Mouse (Mus musculus) A20 (cell line): ENCODE results near the gene Fnbp1.

Source experiments
- DNase-seq: peaks from one replicate; pipeline ENCODE4 v3.0.0-alpha.2; 2011; ENCODE audit warnings: low read depth, low spot score

Fnbp1 gene

DNA sequence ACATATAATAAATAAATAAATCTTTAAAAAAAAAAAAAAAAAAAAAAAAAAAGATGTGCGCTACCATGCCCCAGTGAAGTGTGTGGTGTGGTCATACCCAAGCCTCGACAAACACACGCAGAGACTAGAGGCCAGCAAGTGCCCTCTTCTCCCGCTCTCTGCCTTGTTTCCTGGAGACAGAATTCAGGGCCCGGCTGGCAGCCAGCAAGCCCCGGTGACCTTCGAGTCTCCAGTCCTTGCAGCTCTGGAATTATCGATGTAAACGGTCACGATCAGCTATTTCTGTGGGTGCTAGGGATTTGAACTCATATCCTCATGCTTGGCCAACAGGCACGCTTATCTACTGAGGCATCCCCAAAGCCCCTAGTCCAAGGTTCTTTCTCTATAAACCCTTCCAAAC is 43.2 kb downstream of the Fnbp1 start:
- DNase-seq = no peak

DNA sequence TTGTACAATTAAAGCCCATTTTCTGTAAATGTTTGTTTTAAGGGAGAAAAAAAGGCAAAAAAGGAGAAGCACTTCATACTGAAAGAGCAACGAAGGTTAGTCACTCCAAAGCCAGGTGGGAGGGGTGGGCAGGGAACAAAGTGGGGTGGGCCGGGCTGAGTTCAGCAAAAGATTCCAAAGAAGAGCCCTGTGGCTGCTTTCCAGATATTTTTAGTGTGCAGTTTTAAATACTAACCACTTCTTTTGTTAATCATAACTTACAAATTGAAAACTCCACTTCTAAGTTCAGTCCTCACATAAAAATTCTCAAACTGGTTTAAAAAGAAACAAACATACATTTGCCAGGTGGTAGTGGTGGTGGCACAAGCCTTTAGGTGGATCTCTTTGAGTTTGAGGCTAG is 44.5 kb downstream of the Fnbp1 start:
- no peak for DNase-seq

DNA sequence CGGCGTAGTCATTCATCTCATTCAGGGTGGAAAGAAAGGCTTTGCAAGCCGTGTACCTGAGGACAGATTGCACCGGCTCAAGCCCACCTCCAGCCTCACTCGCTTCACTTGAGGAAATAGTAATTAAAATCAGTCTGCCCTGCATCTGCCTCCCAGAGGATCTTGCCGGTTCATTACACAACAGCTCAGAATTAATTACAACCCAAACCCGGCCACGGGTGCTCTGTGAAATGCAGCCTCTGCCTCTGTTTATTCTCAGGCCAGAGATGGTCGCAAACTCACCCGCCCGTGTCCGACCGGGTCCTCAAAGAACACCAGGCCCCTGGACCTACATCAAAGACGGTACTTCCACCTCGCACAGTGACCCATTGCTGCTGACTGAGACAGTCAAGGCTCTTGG is 45.7 kb downstream of the Fnbp1 start:
- no peak for DNase-seq

DNA sequence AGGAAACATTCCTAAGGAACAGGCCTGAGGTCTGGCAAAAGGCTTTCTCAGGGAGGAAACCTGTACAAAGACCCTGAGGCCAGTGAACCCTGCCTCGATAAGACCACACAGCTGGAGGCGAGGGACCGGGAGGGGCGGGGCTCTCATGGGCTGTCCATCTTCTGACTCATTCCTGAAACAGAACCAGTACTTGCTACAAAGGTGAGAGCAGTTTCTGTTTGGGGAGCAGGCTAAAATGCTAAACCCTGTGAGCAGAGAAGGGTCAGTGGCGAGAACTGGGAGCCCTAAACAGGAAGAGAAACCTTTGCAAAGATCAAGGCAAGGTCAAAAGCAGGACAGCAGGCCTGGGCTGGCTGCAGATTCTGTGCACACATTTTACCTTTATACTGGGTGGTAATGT is 47.2 kb downstream of the Fnbp1 start:
- DNase-seq = peak; percentile 80

DNA sequence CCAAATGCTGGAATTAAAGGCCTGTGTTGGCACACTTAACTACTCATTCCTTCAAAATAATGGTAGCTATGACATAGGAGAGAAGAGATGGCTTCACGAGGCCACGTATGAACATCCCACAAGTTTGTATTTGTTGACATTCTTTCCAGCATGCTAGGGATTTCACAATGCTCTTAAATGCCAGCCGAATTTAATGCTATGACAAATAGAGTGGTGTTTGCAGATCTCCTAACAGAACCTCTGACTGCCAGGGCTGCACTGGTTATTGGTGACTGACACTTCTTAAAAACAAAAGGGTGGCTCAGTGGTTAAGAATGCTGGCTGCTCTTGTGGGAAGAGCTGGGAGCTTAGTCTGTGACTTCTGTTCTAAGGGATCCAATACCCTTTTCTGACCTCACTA is 48.9 kb downstream of the Fnbp1 start:
- no peak for DNase-seq

DNA sequence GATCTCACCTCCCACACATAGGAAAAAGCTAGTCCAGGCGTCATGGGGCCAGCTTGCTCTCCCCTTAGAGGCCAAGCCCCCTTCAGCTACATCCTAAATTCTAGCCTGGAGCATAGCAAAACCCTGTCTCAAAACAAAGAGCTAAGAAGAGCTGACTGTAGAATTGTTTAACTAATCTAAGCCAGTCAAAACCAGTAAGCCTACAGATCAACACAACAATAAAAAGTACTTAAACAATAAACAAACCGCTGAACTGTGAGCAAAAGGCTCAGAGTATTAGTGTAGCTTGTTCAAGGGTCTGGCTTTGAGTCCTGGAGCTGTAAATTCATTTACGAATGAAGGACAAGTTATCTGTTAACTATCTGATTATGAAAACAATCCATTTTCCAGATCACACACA is 50.6 kb downstream of the Fnbp1 start:
- DNase-seq = no peak

DNA sequence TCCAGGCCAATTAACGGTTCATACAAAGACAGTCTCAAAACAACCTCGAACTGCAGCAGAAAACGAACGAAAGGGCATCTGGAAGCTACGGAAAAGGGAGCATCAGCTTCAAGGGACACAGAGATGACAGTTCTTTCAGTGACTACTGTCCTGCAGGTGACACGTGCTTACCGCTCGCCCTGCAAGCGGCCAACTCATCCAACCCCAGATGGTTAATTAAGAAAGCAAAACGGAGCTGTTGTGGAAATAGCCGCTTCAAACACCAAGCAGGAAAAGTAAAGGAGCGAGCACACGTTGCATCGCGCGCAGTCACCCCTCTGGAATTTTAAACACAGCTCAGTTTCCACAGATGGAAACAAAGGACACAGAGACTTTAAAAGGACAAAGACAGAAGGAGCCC is 52.2 kb downstream of the Fnbp1 start:
- DNase-seq = no peak

DNA sequence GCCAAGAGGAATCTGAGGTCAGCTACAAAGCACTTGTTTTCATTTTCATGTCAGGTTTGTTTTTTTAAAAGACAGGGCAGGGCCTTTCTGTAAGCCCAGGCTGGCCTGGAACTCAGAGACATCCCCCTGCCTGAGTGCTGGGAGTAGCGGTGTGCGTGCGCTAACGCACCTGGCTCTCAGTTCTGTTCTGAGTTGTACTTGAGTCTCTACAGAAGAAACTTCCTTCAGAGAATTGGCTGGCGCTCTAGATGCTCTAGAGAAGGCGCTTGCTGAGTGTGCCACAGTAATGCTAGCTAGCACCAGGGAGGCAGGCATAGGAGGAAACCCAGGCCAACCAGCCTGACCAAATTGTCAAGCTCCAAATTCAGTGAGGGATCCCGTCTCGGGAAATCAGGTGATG is 52.9 kb downstream of the Fnbp1 start:
- DNase-seq = peak; percentile 85

DNA sequence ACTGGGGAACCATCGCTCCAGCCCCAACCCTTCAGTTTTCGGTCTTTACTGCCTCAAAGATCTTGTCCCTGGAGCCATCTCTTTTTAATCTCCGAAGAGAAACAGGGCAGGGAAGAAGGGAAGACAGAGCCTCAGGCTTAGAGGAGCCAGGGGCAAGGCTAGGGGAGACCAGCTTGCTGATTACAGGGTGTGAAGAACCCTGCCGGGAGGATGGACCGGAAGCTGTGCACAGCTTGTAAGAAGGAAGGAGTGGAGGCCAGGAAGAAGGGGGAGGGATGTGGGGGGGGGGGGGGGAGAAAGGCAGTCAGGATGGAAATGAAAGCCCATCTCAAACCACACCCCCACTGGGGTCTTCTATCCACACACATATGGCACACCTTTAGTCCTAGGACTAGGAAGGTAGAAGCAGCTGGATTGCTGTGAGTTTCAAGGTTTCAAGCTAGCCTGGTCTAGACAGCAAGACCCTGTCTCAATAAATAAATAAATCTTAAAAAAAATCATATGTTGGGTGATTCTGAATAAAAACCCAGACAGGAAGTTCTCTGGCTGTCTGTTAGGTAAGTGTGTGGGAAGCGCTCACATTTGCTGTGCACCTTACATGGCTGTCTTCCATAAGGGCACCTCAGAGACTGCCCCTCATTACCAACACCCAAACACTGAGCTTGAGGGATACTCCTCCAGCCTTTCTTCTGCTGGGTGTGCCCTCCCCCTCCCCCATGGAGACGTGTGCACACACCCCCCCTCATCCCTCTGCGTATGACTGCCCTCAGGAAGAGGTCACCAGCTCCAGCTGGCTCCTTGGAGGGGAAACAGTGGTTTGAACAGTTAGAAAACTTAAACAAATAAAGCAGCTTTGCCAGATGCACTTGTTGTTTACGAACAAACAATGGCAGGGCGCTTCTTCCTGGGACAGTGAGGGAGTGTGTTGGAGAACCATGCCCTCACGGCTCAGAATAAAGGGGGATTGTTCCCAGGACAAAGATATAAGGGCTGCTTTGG is 53.8 kb downstream of the Fnbp1 start:
- no peak for DNase-seq

DNA sequence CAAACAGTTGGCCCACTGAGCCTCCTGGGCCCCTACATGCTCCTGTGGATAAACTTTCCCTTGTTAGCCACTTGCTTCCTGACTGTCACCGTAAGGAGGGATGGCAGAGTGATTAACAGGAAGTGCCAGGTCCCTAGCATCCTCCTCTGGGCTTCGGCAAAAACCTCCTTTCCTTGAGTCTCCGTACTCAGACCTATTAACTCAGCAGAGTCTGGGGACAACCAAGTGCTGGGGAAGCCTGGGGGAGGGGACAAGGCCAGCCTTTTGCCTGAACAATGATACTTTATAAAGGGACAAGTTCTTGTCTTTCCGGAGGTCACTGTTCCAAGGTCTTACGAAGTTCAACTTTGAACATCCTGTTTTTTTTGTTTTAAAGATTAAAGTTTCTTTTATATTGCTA is 54.7 kb downstream of the Fnbp1 start:
- DNase-seq = no peak

DNA sequence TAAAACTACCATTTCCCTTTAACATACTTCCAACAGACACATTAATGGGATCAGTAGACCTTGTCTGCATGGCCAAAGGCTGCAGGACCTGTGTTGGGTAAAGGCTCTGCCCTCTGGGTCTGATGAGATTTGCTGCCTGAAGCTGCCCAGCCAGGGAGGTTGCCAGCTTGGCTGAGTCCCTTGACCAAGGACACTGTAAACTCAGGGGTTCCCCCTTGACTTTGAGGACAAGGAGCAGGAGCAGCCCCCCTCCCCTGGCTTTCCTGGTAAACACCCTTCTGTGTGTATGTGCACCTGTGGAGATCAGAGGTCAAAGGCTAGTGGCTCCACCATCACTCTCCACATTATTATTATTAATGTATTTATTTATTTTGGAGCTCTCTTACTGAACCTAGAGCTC is 55.3 kb downstream of the Fnbp1 start:
- DNase-seq = no peak

DNA sequence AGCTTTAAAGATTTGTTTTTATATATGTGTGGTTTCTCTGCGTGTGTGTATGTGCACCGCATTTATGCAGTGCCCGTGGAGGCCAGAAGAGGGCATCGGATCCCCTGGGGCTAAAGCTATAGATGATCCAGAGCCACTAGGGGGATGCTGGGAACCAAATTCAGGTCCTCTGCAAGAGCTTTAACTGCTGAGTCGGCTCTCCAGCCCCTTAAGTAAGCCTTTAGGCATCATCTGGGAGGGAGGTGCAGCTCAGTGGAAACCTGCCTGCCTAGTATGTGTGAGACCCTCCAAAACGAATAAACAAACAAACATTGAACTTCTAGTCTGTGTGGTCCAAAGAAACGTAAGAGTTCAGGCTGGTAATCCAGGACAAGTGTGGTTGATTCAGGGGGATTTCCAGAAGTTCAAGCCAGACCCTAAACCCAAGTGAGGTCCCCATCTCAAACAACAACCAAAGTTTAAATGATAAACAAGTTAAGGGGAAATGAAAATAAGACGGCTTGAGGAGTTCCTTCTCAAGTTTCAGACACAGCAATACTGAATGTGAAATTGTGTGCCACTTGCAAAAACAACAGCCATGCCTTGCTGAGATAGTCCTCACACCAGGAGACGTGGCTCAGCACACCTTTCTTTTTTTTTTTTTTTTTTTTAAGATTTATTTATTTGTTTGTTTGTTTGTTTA is 57.5 kb downstream of the Fnbp1 start:
- DNase-seq = peak; percentile 87

DNA sequence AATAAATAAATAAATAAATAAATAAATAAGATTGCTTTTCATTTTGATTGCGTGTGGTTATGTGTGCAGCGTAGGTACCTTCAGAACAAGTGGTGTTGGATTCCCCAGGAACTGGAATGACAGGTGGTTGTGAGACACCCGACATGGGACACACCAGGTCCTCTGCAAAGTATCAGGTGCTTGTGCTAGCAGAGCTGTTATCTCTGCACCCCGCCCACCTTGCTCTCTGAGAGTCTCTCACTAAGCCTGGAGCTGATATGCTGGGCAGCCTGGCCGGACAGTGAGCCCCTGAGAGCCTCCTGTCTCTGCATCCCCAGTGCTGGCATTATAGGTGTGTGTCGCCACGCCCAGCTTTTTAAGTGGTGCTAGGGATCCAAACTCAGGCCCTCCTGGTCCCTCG is 58.4 kb downstream of the Fnbp1 start:
- peak; percentile 59 for DNase-seq

DNA sequence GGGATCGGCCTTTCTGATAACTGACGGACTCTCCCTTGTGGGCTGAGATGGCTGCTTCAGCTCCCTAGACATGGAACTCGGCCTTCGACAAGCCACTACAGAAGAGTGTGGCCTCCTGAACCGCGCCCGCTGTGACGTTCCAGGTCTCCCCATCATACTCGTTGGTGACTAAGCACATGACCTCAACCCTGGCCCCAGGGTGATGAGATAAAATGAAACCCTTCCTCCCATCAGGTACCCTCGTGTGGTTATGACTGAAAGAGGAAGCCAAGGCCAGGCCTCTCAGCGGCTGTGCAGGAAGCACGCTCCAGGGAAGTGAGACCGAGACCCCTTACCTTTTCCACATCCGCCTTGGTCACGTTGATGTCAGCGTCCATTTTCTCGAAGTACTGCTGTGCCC is 59.2 kb downstream of the Fnbp1 start:
- DNase-seq = peak; percentile 96

DNA sequence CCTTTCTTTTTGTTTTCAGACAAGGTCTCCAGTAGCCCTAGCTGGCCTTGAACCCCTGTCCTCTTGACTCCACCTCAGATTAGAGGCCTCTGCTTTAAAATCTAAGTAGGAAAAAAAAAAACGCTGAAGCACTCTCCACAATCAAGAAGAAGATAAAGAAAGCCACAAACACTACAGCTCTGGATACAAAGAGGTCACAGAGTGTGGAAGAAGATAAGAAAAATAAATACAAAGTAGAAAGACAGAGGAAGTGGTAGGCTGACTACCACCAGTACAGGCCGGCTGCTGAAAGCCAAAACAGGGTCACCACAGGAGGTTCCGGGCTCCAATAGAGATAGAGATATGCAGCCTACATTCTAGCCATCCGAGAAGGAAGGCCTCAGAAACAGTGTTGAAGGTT is 60.5 kb downstream of the Fnbp1 start:
- no peak for DNase-seq

DNA sequence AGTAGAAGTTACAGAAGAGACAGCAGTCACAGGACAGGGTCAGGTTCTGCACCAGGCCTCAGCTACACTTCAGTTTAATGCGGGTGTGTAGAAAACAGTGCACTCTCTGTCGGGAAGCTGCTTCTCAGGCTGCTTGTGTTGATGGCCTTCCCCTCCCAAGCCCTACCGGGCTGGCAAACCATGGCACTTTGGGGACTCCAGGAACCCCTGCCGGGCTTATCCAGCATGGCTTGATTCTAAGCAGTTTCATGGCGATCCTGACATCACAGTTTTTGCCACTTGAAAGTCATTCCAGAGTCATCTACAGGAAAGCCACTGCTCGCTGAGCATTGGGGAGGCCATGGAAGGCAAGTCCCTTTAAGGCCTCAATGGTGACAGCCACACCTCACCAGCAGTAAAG is 62.7 kb downstream of the Fnbp1 start:
- DNase-seq = no peak

DNA sequence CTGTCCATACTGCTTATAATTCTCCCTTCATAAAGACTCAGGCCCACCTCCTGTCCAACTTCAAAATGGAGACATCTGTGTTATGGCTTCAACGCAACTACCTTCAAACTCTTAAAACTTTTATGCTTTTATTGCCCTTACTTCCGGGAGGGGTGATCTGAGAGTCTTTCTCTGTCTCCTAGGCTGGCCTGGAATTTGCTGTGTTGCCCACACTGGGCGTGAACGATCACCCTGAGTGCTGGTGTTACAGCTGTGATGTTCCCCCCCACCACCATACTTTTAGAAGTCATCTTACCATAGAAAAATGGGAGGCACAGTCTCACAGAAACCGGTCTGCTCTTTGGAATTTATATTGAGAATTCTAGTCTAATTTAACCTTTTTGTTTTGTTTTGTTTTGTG is 64.2 kb downstream of the Fnbp1 start:
- no peak for DNase-seq

DNA sequence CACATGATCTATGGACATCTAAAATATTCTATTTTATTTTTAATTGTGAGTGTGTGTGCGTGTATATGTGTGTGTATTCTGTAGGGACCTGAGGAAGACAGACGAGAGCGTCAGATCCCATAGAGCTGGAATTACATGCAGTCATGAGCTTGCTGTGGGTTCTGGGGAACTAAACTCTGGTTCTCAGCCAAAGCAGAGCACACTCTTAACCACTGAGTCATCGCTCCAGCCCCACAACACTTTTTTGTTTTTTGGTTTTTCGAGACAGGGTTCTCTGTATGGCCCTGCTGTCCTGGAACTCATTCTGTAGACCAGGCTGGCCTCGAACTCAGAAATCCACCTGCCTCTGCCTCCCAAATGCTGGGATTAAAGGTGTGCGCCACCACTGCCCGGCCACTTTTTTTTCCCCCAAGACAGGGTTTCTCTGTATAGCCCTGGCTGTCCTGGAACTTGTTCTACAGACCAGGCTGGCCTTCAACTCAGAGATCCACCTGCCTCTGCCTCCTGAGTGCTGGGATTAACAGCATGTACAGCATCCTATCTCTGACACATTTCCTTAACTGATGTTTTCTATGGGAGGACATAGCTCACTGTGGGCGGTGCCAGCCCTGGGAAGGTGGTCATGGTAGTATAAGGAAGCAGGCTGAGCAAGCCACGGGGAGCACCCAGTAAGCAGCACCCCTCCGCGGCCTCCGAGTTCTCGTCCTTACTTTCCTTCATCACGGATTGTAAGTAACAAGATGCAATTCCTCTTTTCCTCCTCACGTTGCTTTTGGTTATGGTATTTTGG is 65.3 kb downstream of the Fnbp1 start:
- DNase-seq = no peak

DNA sequence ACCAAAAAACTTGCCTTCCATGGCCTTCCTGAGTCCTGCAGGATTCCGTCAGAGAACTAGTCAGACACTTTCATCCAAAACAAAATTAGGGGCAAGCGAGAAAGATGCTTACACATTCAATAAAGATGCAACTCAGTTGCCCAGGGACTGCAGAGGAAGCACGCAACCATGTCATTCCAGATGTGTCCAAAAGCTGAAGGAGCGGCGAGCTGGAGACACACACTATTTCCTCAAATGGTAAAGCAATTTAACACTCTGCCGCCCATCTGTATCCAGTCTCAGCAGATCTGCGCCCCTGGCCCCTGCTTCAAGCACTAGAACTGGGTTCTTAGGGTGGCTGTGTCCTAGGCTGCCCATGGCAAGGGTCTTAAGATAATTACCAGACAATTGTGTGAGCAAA is 66.0 kb downstream of the Fnbp1 start:
- peak; percentile 81 for DNase-seq

DNA sequence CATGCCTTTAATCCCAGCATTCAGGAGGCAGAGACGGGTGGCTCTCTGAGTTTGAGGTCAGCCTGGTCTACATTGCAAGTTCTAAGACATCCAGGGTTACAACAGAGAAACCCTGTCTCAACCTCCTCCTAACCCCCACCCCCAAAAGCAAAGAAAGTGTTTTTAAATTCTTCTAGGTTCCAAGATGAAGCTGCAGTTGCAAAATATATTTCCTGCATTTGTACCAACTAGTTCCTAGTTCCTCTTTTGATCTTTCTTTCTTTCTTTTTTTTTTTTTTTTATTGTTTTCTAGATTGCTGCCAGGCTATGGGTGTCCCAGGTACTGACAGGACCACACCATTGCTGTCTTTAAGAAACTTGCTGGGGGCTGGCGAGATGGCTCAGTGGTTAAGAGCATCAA is 66.6 kb downstream of the Fnbp1 start:
- DNase-seq = peak; percentile 71

DNA sequence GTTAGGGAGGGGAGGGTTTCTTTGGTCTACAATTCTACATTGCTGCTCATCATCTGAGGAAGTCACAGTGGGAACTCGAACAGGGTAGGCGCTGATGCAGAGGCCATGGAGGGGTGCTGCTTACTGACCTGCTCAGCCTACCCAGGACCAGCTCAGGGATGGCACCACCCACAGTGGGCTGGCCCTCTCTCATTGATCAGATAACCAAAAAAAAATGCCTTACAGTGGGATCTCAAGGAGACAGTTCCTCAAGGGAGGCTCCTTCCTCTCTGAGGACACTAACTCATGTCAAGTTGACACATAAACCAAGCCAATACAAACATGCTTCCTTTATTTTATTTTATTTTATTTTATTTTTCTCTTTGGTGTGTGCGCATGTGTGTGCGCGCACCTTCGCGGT is 72.3 kb downstream of the Fnbp1 start:
- DNase-seq = peak; percentile 66

DNA sequence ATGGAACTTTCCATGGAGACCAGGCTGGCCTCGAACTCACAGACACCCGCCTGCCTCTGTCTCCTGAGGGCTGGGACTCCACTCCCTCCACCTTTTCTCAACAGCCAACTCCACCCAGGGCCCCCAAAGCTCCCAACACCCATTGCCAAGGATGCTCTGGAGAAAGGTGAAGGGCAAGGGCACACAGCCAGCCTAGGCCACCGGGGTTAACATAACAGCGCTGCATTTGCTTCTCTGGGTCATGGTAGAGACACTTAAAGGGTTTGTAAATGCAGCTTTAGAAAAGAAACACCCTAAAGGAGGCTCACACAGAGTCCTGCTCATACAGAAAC is 72.7 kb downstream of the Fnbp1 start:
- no peak for DNase-seq
